Mouse (Mus musculus) liver, embryonic 14.5 days (tissue): ENCODE measurements around the gene Sh3rf1. TPM values are rescaled to one million over a fixed set of nuclear protein-coding genes. Genes with fewer than 3 reads are reported as not detected.

Experiments used
- ATAC-seq: fragments of 200-750 bp; cut with Nextera tagmentation; 2 replicates; pipeline ENCODE4 v1.8.0; 2017; ENCODE audit warnings: moderate number of reproducible peaks, mild to moderate bottlenecking, moderate library complexity; ENCODE audit not compliant: insufficient read depth
- DNase-seq, 3 experiments: peaks; one replicate each; pipeline ENCODE4 v3.0.0-alpha.2; 2012 to 2013; ENCODE audit warnings: low read depth in 3 of 3, low spot score in 3 of 3
- H3K27ac ChIP-seq: fragments of 300-500 bp; sonication (generic); 2 replicates; pipeline ENCODE4 v1.5.1; 2014; ENCODE audit warnings: moderate library complexity, mild to moderate bottlenecking, control low read depth, inconsistent platforms
- H3K27me3 ChIP-seq: fragments of 300-500 bp; sonication (generic); 2 replicates; pipeline ENCODE4 v1.6.1; 2014; ENCODE audit warnings: mild to moderate bottlenecking, low read length, moderate library complexity; ENCODE audit not compliant: control insufficient read depth, insufficient read depth
- H3K36me3 ChIP-seq: fragments of 300-500 bp; sonication (generic); replicated peaks from 2 replicates; pipeline ENCODE4 v1.6.1; 2014; ENCODE audit warnings: low read depth; ENCODE audit not compliant: control insufficient read depth, insufficient read depth
- H3K4me1 ChIP-seq, 2 experiments: fragments of 200-500 bp in 1 of 2; fragments of 300-500 bp in 1 of 2; sonication (generic) in 1 of 2; replicated peaks; 2 replicates each; pipeline ENCODE4 v1.6.1; 2012 to 2014; ENCODE audit warnings: antibody characterized with exemption in 1 of 2, inconsistent platforms in 1 of 2, low read length in 1 of 2; ENCODE audit not compliant: control insufficient read depth in 2 of 2, insufficient read depth in 2 of 2
- H3K4me2 ChIP-seq: fragments of 300-500 bp; sonication (generic); 2 replicates; pipeline ENCODE4 v1.6.1; 2014; ENCODE audit warnings: low read depth, mild to moderate bottlenecking, control low read depth, moderate library complexity
- H3K4me3 ChIP-seq, 2 experiments: fragments of 200-500 bp in 1 of 2; fragments of 300-500 bp in 1 of 2; sonication (generic) in 1 of 2; 2 replicates each; pipeline ENCODE4 v1.5.1; 2012 to 2014; ENCODE audit warnings: low read depth in 2 of 2, low read length in 2 of 2, mild to moderate bottlenecking in 2 of 2, control low read depth in 1 of 2, inconsistent platforms in 1 of 2, moderate library complexity in 1 of 2; ENCODE audit not compliant: insufficient read depth in 1 of 2
- H3K9ac ChIP-seq: fragments of 300-500 bp; sonication (generic); replicated peaks from 2 replicates; pipeline ENCODE4 v1.6.1; 2014; ENCODE audit warnings: mild to moderate bottlenecking, control low read depth, moderate library complexity
- H3K9me3 ChIP-seq: fragments of 300-500 bp; sonication (generic); 2 replicates; pipeline ENCODE4 v1.6.1; 2016; ENCODE audit warnings: low read length, mixed read lengths; ENCODE audit not compliant: control insufficient read depth
- CTCF ChIP-seq: IDR thresholded peaks from 2 replicates; pipeline ENCODE4 v1.5.1; 2016; ENCODE audit warnings: antibody characterized with exemption, low read depth, control low read depth
- EP300 ChIP-seq: IDR thresholded peaks from 2 replicates; pipeline ENCODE4 v1.6.1; 2016; ENCODE audit warnings: antibody characterized with exemption, low read depth
- WGBS: fragments of 180-500 bp; shearing (Covaris S2); extraction: QIAGEN DNeasy Blood & Tissue Kit; methylation state at CpG from one replicate; pipeline ENCODE4 v1.1.7; 2014; ENCODE audit not compliant: insufficient replicate concordance; 5-methylcytosine and 5-hydroxymethylcytosine counted together
- polyA plus RNA-seq, 2 experiments: library from polyadenylated mRNA; depleted of rRNA in 1 of 2; stranded (reverse) in 1 of 2; unstranded in 1 of 2; fragments of >200 nt; fragmentation: Nextera tagmentation in 1 of 2; extraction: Ambion mirVana in 1 of 2; gene quantifications; 2 replicates each; pipeline versions ENCODE4 v1.2.1 to v1.2.3; 2012 to 2014

Gene Sh3rf1
- polyA plus RNA-seq, 2 experiments = 0.61 to 0.85 TPM

DNA sequence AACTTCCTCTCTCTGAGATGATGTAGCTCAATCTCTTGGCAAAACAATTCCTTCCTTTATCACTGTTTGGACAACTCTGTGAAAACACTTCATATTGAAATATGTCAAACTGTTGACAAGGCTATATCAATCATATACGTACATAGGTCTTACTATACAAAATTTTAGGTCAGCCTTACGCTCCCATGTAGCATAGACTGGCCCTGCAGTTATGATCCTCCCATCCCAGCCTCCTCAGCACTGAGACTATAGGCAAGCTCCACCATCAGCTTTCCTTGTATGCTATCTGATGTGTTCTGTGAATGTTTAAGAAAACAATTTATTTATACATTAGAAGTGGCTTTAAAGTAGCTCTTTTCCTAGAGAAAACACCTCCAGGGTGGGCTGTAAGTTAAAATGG lies 42.1 kb upstream of the Sh3rf1 start:
- Histone ChIP-seq H3K4me3 (no peak overlapping the region), H3K9me3 (no peaks in the 10 kb centered on the region), H3K9ac (no peak overlapping the region), H3K36me3 (no peaks in the 10 kb centered on the region), H3K27ac (no peak overlapping the region), H3K4me2 (no peak overlapping the region), H3K4me1 (no peaks in the 10 kb centered on the region), H3K27me3 (no peaks in the 10 kb centered on the region)
- TF ChIP-seq CTCF = no peak
- no peak for TF ChIP-seq EP300
- DNase-seq = no peak
- 47% methylated on average over 2 of the region's 2 CpGs for WGBS
- ATAC-seq = no peak

DNA sequence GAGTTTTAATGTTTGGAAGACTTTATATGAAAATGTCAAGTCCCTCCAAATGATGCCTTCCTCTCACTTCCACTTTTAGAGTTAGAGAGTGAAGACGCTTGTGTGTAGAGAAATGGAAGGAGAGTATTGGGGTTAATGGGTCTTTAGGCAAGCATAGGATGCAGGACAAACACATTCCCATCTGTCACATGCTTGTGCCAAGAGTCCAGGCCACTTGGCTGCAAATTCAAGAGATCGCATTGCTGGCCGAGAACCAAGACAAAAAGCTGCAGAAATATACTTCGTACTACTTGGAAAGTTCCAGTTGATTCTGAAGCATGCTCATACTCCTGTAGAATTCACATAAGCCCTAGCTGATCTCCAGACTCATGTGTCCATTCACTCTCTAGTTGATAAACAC lies 41.7 kb upstream of the Sh3rf1 start:
- no peaks in the 10 kb centered on the region for H3K4me1 ChIP-seq
- DNase-seq = no peak
- no peaks in the 10 kb centered on the region for H3K36me3 ChIP-seq
- no peak for TF ChIP-seq CTCF
- no peak for TF ChIP-seq EP300
- H3K27me3 ChIP-seq = no peaks in the 10 kb centered on the region
- H3K27ac ChIP-seq = no peak overlapping the region
- WGBS = 74% methylated on average over 4 of the region's 4 CpGs
- H3K9me3 ChIP-seq = no peaks in the 10 kb centered on the region
- no peak overlapping the region for H3K9ac ChIP-seq
- H3K4me2 ChIP-seq = no peak overlapping the region
- H3K4me3 ChIP-seq = no peak overlapping the region
- no peak for ATAC-seq

DNA sequence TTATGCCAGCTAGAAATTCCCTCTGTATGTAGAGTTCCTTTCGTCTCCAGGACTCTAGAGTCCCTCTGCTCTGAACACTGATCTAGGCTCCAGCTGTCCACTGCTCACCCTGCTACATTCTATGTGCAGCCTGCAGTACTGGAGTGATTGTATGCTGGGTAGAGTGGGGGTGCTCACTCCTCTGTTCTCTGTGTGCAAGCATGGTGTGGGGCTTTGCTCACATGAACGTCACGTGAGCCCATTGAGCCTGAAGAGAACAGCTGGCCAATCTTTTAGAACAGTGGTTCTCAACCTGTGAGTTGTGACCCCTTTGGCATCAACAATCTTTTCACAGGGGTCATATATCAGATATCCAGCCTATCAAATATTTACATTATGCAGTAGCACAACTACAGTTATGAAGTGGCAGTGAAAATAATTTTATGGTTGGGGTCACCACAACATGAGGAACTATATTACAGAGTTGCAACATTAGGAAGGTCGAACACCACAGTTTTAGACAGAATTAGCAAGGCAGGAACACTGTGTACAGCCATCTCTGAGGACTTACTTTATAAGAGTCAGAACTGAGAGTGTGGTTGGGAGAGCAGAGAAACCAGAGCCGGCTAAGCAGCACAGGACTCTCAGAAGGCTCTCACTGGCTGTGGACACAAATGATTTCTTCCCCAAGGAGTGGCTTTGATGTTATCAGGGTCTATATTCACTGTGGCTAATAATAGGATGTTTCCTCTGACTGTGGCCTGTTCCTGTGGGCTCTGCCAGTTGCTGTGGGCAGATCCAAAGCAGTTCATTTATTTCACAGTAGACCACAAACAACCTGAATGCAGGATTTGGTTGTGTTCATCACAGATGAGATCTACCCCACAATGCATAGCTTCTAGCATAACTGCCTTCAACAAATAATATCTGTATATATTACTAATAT lies 38.1 kb upstream of the Sh3rf1 start:
- Histone ChIP-seq H3K9me3 (no peaks in the 10 kb centered on the region), H3K4me2 (no peak overlapping the region), H3K9ac (no peak overlapping the region), H3K4me3 (no peak overlapping the region), H3K36me3 (no peaks in the 10 kb centered on the region), H3K4me1 (no peaks in the 10 kb centered on the region), H3K27me3 (no peaks in the 10 kb centered on the region), H3K27ac (no peak overlapping the region)
- no peak for TF ChIP-seq CTCF
- no peak for TF ChIP-seq EP300
- 40% methylated on average over 5 of the region's 5 CpGs for WGBS
- no peak for DNase-seq
- no peak for ATAC-seq

DNA sequence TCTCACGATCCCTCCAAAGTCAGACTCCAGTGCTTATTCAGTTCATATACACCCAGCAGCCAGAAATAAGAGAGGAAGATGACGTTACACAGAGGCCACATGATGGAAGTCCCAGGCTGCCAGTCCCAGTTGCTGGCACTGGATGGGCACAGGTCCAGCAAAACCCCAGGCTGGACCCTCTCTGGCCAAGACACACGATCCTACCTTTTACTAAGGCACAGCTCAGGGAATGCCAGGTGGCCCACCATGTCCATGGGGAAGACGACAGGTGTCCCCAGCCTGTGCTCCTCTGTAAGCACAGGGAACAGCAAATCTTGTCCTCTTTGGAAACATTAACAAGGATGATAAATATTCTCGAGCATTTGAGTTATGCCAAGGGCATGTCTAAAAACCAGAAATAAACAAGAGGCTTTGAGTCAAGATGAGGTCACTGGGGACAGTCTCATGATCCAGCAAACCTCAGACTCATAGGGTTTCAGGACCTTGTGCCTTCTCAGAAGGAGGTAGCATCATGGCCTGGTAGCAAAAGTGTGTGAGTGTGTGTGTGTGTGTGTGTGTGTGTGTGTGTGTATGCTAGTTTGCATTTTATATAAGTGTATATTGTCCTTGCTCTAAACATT lies 29.3 kb upstream of the Sh3rf1 start:
- DNase-seq = no peak
- Histone ChIP-seq H3K4me3 (no peak overlapping the region), H3K9ac (no peak overlapping the region), H3K27me3 (no peaks in the 10 kb centered on the region), H3K4me1 (no peaks in the 10 kb centered on the region), H3K27ac (no peak overlapping the region), H3K36me3 (no peaks in the 10 kb centered on the region), H3K4me2 (no peak overlapping the region), H3K9me3 (no peaks in the 10 kb centered on the region)
- WGBS = 59% methylated on average over 5 of the region's 5 CpGs
- TF ChIP-seq EP300 (no peak), CTCF (no peak)
- no peak for ATAC-seq

DNA sequence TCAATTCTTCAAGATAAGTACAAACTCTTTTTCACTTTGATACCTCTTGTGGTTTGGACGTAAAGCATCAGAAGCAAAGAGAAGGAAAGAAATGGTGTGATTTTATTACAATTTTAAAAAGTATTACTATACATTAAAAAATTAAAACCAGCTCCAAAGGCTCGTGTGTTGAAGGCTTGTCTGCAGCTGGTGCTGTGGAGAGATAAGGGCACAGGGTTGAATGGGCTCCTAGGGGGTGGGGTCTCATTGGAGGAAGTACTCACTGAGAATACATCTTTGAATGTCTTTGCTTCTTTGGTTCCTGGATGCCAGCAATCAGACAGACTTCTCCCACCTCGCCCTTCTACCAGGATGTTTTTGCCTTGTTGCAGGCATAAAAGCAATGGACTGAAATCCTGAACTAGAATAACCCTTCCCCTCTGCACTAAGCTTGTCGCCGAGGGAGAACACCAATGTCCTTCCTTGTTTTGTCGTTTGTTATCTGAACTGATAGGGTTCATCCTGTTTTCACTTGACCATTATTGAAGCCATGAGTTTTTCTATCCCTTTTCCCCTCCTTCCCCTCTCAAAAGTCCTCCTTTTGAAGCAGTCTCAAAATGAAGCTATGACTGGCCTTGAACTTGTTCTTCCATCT lies 23.3 kb upstream of the Sh3rf1 start:
- no peak overlapping the region for H3K27ac ChIP-seq
- no peak overlapping the region for H3K4me2 ChIP-seq
- TF ChIP-seq EP300 (no peak), CTCF (no peak)
- DNase-seq (no peak), ATAC-seq (0 out of 2 replicates have a peak, but pooled peaks have one; percentile 21)
- H3K27me3 ChIP-seq = no peaks in the 10 kb centered on the region
- no peaks in the 10 kb centered on the region for H3K4me1 ChIP-seq
- no peak overlapping the region for H3K9ac ChIP-seq
- H3K9me3 ChIP-seq = no peaks in the 10 kb centered on the region
- H3K36me3 ChIP-seq = no peaks in the 10 kb centered on the region
- no peak overlapping the region for H3K4me3 ChIP-seq
- 16% methylated on average over 6 of the region's 6 CpGs for WGBS
